Mouse (Mus musculus) MEL (cell line): ENCODE data around the gene Myo5a. TPM values are rescaled to one million over a fixed set of nuclear protein-coding genes. Genes with fewer than 3 reads are reported as not detected.

Experiments
- DNase-seq: peaks from one replicate; pipeline ENCODE4 v3.0.0; 2011; ENCODE audit warnings: low read depth, low spot score
- H3K27ac ChIP-seq: 2 replicates; pipeline ENCODE4 v1.5.1; 2012; ENCODE audit warnings: low read depth, mild to moderate bottlenecking, control low read depth, low read length, moderate library complexity; ENCODE audit not compliant: control insufficient read depth
- H3K27me3 ChIP-seq, 2 experiments: fragments of 150-350 bp in 1 of 2; sonication (generic) in 1 of 2; 2 replicates each; pipeline ENCODE4 v1.6.1; 2012; ENCODE audit warnings: low read length in 2 of 2, mild to moderate bottlenecking in 2 of 2, improper control_type of control experiment in 1 of 2, moderate library complexity in 1 of 2; ENCODE audit not compliant: insufficient read depth in 2 of 2, control insufficient read depth in 1 of 2
- H3K36me3 ChIP-seq, 2 experiments: 2 replicates each; pipeline ENCODE4 v1.6.1; 2012 to 2014; ENCODE audit warnings: low read length in 2 of 2, improper control_type of control experiment in 1 of 2, inconsistent platforms in 1 of 2, mild to moderate bottlenecking in 1 of 2; ENCODE audit not compliant: insufficient read depth in 2 of 2, control insufficient read depth in 1 of 2
- H3K4me1 ChIP-seq, 2 experiments: fragments of 150-350 bp in 1 of 2; sonication (generic) in 1 of 2; 2 replicates each; pipeline ENCODE4 v1.6.1; 2012; ENCODE audit warnings: low read length in 2 of 2, improper control_type of control experiment in 1 of 2, mild to moderate bottlenecking in 1 of 2; ENCODE audit not compliant: insufficient read depth in 2 of 2, control insufficient read depth in 1 of 2
- H3K4me3 ChIP-seq, 2 experiments: fragments of 150-350 bp in 1 of 2; sonication (generic) in 1 of 2; 2 replicates each; pipeline ENCODE4 v1.5.1; 2012; ENCODE audit warnings: low read depth in 2 of 2, low read length in 2 of 2, mild to moderate bottlenecking in 2 of 2, moderate library complexity in 2 of 2, control low read depth in 1 of 2, improper control_type of control experiment in 1 of 2; ENCODE audit not compliant: control insufficient read depth in 1 of 2, insufficient read depth in 1 of 2
- H3K79me2 ChIP-seq: 2 replicates; pipeline ENCODE4 v1.6.1; 2012; ENCODE audit warnings: mild to moderate bottlenecking, low read length, moderate library complexity; ENCODE audit not compliant: control insufficient read depth, poor library complexity, insufficient read depth
- H3K9ac ChIP-seq: 2 replicates; pipeline ENCODE4 v1.6.1; 2012; ENCODE audit warnings: low read depth, mild to moderate bottlenecking, control low read depth, low read length, moderate library complexity; ENCODE audit not compliant: control insufficient read depth, poor library complexity, severe bottlenecking
- H3K9me3 ChIP-seq: fragments of 150-350 bp; sonication (generic); replicated peaks from 2 replicates; pipeline ENCODE4 v1.6.1; 2012; ENCODE audit warnings: mild to moderate bottlenecking, low read length, improper control_type of control experiment, moderate library complexity; ENCODE audit not compliant: insufficient read depth
- BHLHE40 ChIP-seq: IDR thresholded peaks from 2 replicates; pipeline ENCODE4 v1.6.1; 2012; ENCODE audit warnings: low read depth, mild to moderate bottlenecking, inconsistent platforms, low read length, improper control_type of control experiment, borderline replicate concordance
- CHD1 ChIP-seq: IDR thresholded peaks from 2 replicates; pipeline ENCODE4 v1.6.1; 2012; ENCODE audit warnings: low read depth, mild to moderate bottlenecking, inconsistent platforms, low read length, improper control_type of control experiment
- CHD2 ChIP-seq: IDR thresholded peaks from 2 replicates; pipeline ENCODE4 v1.6.1; 2011; ENCODE audit warnings: low read length, improper control_type of control experiment
- CTCF ChIP-seq, 3 experiments: IDR thresholded peaks in 2 of 3; conservative IDR thresholded peaks in 1 of 3; 2 replicates each; pipeline ENCODE4 v1.5.1; 2011 to 2012; ENCODE audit warnings: low read length in 3 of 3, low read depth in 2 of 3, mild to moderate bottlenecking in 2 of 3, improper control_type of control experiment in 1 of 3, inconsistent platforms in 1 of 3, mixed read lengths in 1 of 3, moderate library complexity in 1 of 3; ENCODE audit not compliant: control insufficient read depth in 1 of 3, insufficient read depth in 1 of 3, poor library complexity in 1 of 3, severe bottlenecking in 1 of 3
- E2F4 ChIP-seq: IDR thresholded peaks from 2 replicates; pipeline ENCODE4 v1.6.1; 2011; ENCODE audit warnings: low read depth, low read length, improper control_type of control experiment, borderline replicate concordance
- GATA1 ChIP-seq: IDR thresholded peaks from 2 replicates; pipeline ENCODE4 v1.6.1; 2011; ENCODE audit warnings: low read depth, low read length, improper control_type of control experiment
- HCFC1 ChIP-seq: IDR thresholded peaks from 2 replicates; pipeline ENCODE4 v1.6.1; 2012; ENCODE audit warnings: low read depth, mild to moderate bottlenecking, inconsistent platforms, low read length, improper control_type of control experiment, moderate library complexity
- KAT2A ChIP-seq: conservative IDR thresholded peaks from 2 replicates; pipeline ENCODE4 v1.6.1; 2012; ENCODE audit warnings: low read depth, low read length, improper control_type of control experiment, inconsistent platforms
- MAX ChIP-seq: IDR thresholded peaks from 2 replicates; pipeline ENCODE4 v1.6.1; 2011; ENCODE audit warnings: low read length, improper control_type of control experiment
- MAZ ChIP-seq: IDR thresholded peaks from 2 replicates; pipeline ENCODE4 v1.6.1; 2012; ENCODE audit warnings: low read depth, mild to moderate bottlenecking, inconsistent platforms, low read length, improper control_type of control experiment
- NRF1 ChIP-seq: IDR thresholded peaks from 2 replicates; pipeline ENCODE4 v1.6.1; 2014; ENCODE audit warnings: low read depth, mild to moderate bottlenecking, inconsistent platforms, low read length, improper control_type of control experiment, moderate library complexity; ENCODE audit not compliant: poor library complexity, insufficient read depth, severe bottlenecking
- POLR2A ChIP-seq, 2 experiments: IDR thresholded peaks; 2 replicates each; pipeline ENCODE4 v1.6.1; 2011 to 2012; ENCODE audit warnings: low read length in 2 of 2, mild to moderate bottlenecking in 2 of 2, control low read depth in 1 of 2, improper control_type of control experiment in 1 of 2, low read depth in 1 of 2, moderate library complexity in 1 of 2; ENCODE audit not compliant: control insufficient read depth in 1 of 2, insufficient read depth in 1 of 2, poor library complexity in 1 of 2
- POLR2AphosphoS2 ChIP-seq: IDR thresholded peaks from 2 replicates; pipeline ENCODE4 v1.6.1; 2011; ENCODE audit warnings: low read length, improper control_type of control experiment
- POLR2AphosphoS5 ChIP-seq: IDR thresholded peaks from 2 replicates; pipeline ENCODE4 v1.6.1; 2012; ENCODE audit warnings: low read depth, borderline replicate concordance, mild to moderate bottlenecking, inconsistent platforms, low read length, moderate library complexity, mixed read lengths
- RAD21 ChIP-seq: IDR thresholded peaks from 2 replicates; pipeline ENCODE4 v1.6.1; 2011; ENCODE audit warnings: mild to moderate bottlenecking, low read depth, low read length, improper control_type of control experiment
- SMC3 ChIP-seq: IDR thresholded peaks from 2 replicates; pipeline ENCODE4 v1.6.1; 2011; ENCODE audit warnings: low read depth, low read length, improper control_type of control experiment
- TBP ChIP-seq: IDR thresholded peaks from 2 replicates; pipeline ENCODE4 v1.8.0; 2011; ENCODE audit warnings: low read depth, low read length, improper control_type of control experiment
- UBTF ChIP-seq: IDR thresholded peaks from 2 replicates; pipeline ENCODE4 v1.6.1; 2012; ENCODE audit warnings: low read depth, mild to moderate bottlenecking, inconsistent platforms, low read length, improper control_type of control experiment, moderate library complexity, borderline replicate concordance; ENCODE audit not compliant: insufficient read depth
- ZC3H11A ChIP-seq: IDR thresholded peaks from 2 replicates; pipeline ENCODE4 v1.6.1; 2012; ENCODE audit warnings: low read depth, mild to moderate bottlenecking, inconsistent platforms, low read length, improper control_type of control experiment
- polyA plus RNA-seq, 2 experiments: library from polyadenylated mRNA; stranded (reverse) in 1 of 2; unstranded in 1 of 2; fragments of >175 nt in 1 of 2; fragments of >200 nt in 1 of 2; gene quantifications; 2 replicates each; pipeline versions ENCODE4 v1.2.1 to v1.2.4; 2012; ENCODE audit warnings: low replicate concordance in 2 of 2, low read depth in 1 of 2; ENCODE audit not compliant: insufficient read length in 2 of 2, insufficient read depth in 1 of 2, missing spikeins in 1 of 2
- total RNA-seq: library from RNA; depleted of rRNA; stranded (reverse); fragments of 300-350 nt; gene quantifications from 2 replicates; pipeline ENCODE4 v1.2.3, GENCODE M21; 2012

Myo5a gene
- total and polyA plus RNA-seq, 3 experiments = 18.9 to 208 (median 49.0) TPM

GRCm38 (mm10) chr9:75209246-75209645 is 138.4 kb downstream of the Myo5a start:
- no peak overlapping the region for H3K27ac ChIP-seq
- H3K9ac ChIP-seq = no peak overlapping the region
- DNase-seq = no peak
- no peaks in the 10 kb centered on the region for H3K79me2 ChIP-seq
- no peaks in the 10 kb centered on the region for H3K27me3 ChIP-seq
- H3K4me3 ChIP-seq = no peak overlapping the region
- H3K36me3 ChIP-seq = no peaks in the 10 kb centered on the region; a peak in 1 of 4 replicates
- TF ChIP-seq POLR2AphosphoS2 (no peak), RAD21 (no peak), CHD2 (no peak), BHLHE40 (no peak), ZC3H11A (no peak), TBP (no peak), E2F4 (no peak), GATA1 (no peak), UBTF (no peak), NRF1 (no peak), MAZ (no peak), MAX (no peak), POLR2AphosphoS5 (no peak), CTCF (IDR thresholded peaks at IDR 0.05 in 2 of 3, conservative IDR thresholded peaks at IDR 0.05 in 1 of 3; ENCODE audit: control insufficient read depth in 1 of 3, insufficient read depth in 1 of 3, low read depth in 2 of 3, low read length in 3 of 3, poor library complexity in 1 of 3, severe bottlenecking in 1 of 3) (no peak), KAT2A (no peak), HCFC1 (no peak)
- no peaks in the 10 kb centered on the region for H3K9me3 ChIP-seq
- H3K4me1 ChIP-seq = no peaks in the 10 kb centered on the region

GRCm38 (mm10) chr9:75210269-75210668 is 139.5 kb downstream of the Myo5a start:
- no peak for DNase-seq
- no peaks in the 10 kb centered on the region for H3K9me3 ChIP-seq
- TF ChIP-seq SMC3 (0 out of 2 replicates have a peak, but pooled peaks have one; percentile 10), CTCF (IDR thresholded peaks at IDR 0.05 in 2 of 3, conservative IDR thresholded peaks at IDR 0.05 in 1 of 3; ENCODE audit: control insufficient read depth in 1 of 3, insufficient read depth in 1 of 3, low read depth in 2 of 3, low read length in 3 of 3, poor library complexity in 1 of 3, severe bottlenecking in 1 of 3) (peak in 1 of 3 experiments; percentile 10; a peak in 1 of 6 replicates), CHD1 (no peak), POLR2A (IDR thresholded peaks at IDR 0.05; ENCODE audit: control insufficient read depth in 1 of 2, insufficient read depth in 1 of 2, low read depth in 1 of 2, low read length in 2 of 2, poor library complexity in 1 of 2) (no peak), RAD21 (peak; percentile 9), KAT2A (no peak)
- no peaks in the 10 kb centered on the region for H3K79me2 ChIP-seq
- no peaks in the 10 kb centered on the region for H3K4me1 ChIP-seq
- H3K27ac ChIP-seq = no peak overlapping the region
- no peaks in the 10 kb centered on the region; a peak in 1 of 4 replicates for H3K36me3 ChIP-seq
- no peak overlapping the region for H3K4me3 ChIP-seq
- no peaks in the 10 kb centered on the region for H3K27me3 ChIP-seq
- H3K9ac ChIP-seq = no peak overlapping the region
